Mouse (Mus musculus): ENCODE measurements around the gene Eml2. TPM values are rescaled to one million over a fixed set of nuclear protein-coding genes. Genes with fewer than 3 reads are reported as not detected.

Eml2 gene
- total RNA-seq, 1 experiment, result 29.8 TPM

GRCm38 (mm10) chr7:19230899-19231298 lies 54.7 kb downstream of the Eml2 start:
- H3K36me3 ChIP-seq (ENCODE audit: control insufficient read depth, insufficient read depth, low read length, poor library complexity, severe bottlenecking), result peaks cover 2% of the 10 kb centered on the region; the same call in 1 of the 2 replicates
- H3K4me1 ChIP-seq (ENCODE audit: control insufficient read depth in 2 of 2, insufficient read depth in 2 of 2, low read length in 2 of 2, poor library complexity in 1 of 2), result peaks cover 0 to 5% of the 10 kb centered on the region in 2 experiments; a peak in 1 of 4 replicates
- no peak overlapping the region for H3K4me3 ChIP-seq (ENCODE audit: insufficient read depth in 1 of 2, low read depth in 1 of 2, low read length in 2 of 2, poor library complexity in 1 of 2, severe bottlenecking in 1 of 2)
- in situ Hi-C loops (cut with MboI; ENCODE audit: low sequenced_read_pairs in 2 of 2, unreplicated experiment in 2 of 2), result no loop called here
- no peak overlapping the region for H3K9ac ChIP-seq (ENCODE audit: insufficient read depth, low read depth, low read length, poor library complexity, severe bottlenecking)
- TF ChIP-seq MAFK (IDR thresholded peaks at IDR 0.05; ENCODE audit: insufficient read depth, low read depth, low read length) (no peak), HCFC1 (IDR thresholded peaks at IDR 0.05; ENCODE audit: borderline replicate concordance, insufficient read depth, low read length) (no peak)
- no peak overlapping the region for H3K27ac ChIP-seq (ENCODE audit: insufficient read depth, low read depth, low read length, poor library complexity, severe bottlenecking)
- no peak for DNase-seq (ENCODE audit: low read depth, low spot score)
- H3K9me3 ChIP-seq (ENCODE audit: control insufficient read depth, insufficient read depth, low read depth, low read length), result no peaks in the 10 kb centered on the region

DNA sequence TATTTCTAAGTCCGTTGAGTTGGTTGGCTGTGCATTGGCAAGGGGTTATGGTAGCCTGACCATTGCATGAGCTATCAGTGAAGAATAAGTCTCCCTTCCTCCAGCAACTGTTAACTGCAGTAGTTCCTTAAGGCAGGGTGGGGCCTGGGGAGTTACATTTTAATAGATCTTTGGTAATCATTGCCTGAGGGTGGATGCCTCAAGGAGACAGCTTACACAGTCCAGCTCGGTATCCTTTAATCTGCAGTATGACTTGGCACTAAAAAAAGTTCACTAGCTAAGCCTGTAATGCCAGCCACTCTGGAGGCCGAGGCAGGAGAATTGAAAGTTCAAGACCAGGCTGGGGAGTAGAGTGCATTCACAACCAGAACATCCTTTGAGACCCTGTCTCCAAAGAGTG lies 55.6 kb downstream of the Eml2 start:
- Histone ChIP-seq H3K9me3 (ENCODE audit: control insufficient read depth, insufficient read depth, low read depth, low read length) (no peaks in the 10 kb centered on the region), H3K4me3 (ENCODE audit: insufficient read depth in 1 of 2, low read depth in 1 of 2, low read length in 2 of 2, poor library complexity in 1 of 2, severe bottlenecking in 1 of 2) (no peak overlapping the region), H3K27ac (ENCODE audit: insufficient read depth, low read depth, low read length, poor library complexity, severe bottlenecking) (no peak overlapping the region), H3K9ac (ENCODE audit: insufficient read depth, low read depth, low read length, poor library complexity, severe bottlenecking) (no peak overlapping the region), H3K4me1 (ENCODE audit: control insufficient read depth in 2 of 2, insufficient read depth in 2 of 2, low read length in 2 of 2, poor library complexity in 1 of 2) (peaks cover 0 to 4% of the 10 kb centered on the region in 2 experiments; a peak in 1 of 4 replicates), H3K36me3 (ENCODE audit: control insufficient read depth, insufficient read depth, low read length, poor library complexity, severe bottlenecking) (peaks cover 2% of the 10 kb centered on the region; the same call in 1 of the 2 replicates)
- TF ChIP-seq MAFK (IDR thresholded peaks at IDR 0.05; ENCODE audit: insufficient read depth, low read depth, low read length) (no peak), ZC3H11A (IDR thresholded peaks at IDR 0.05; ENCODE audit: borderline replicate concordance, low read depth, low read length) (no peak), HCFC1 (IDR thresholded peaks at IDR 0.05; ENCODE audit: borderline replicate concordance, insufficient read depth, low read length) (no peak), ZNF384 (IDR thresholded peaks at IDR 0.05; ENCODE audit: low read depth, low read length) (no peak), CHD2 (IDR thresholded peaks at IDR 0.05; ENCODE audit: low read depth, low read length) (no peak)
- in situ Hi-C loops (cut with MboI; ENCODE audit: low sequenced_read_pairs in 2 of 2, unreplicated experiment in 2 of 2), result no loop called here
- no peak for DNase-seq (ENCODE audit: low read depth, low spot score)

DNA sequence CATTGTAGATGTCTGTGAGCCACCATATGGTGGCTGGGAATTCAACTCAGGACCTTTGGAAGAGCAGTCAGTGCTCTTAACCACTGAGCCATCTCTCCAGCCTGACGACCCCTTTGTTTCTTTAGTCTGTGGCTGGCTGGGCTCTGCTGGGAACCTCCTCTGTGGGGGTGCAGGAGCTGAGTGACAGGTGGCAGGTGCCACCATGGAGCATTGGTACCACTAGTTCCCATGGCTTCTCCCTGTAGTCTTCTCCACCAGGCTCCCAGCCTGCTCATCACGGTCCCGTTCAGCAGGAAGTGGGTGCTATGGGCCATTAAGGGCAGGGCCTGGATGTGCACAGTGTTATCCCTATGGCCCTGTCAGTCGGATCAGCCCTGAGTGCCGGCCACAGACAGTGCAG lies 58.4 kb downstream of the Eml2 start:
- TF ChIP-seq MAFK (IDR thresholded peaks at IDR 0.05; ENCODE audit: insufficient read depth, low read depth, low read length) (no peak), HCFC1 (IDR thresholded peaks at IDR 0.05; ENCODE audit: borderline replicate concordance, insufficient read depth, low read length) (no peak), ZC3H11A (IDR thresholded peaks at IDR 0.05; ENCODE audit: borderline replicate concordance, low read depth, low read length) (no peak), ZNF384 (IDR thresholded peaks at IDR 0.05; ENCODE audit: low read depth, low read length) (no peak), CHD2 (IDR thresholded peaks at IDR 0.05; ENCODE audit: low read depth, low read length) (no peak)
- Histone ChIP-seq H3K27ac (ENCODE audit: insufficient read depth, low read depth, low read length, poor library complexity, severe bottlenecking) (no peak overlapping the region), H3K36me3 (ENCODE audit: control insufficient read depth, insufficient read depth, low read length, poor library complexity, severe bottlenecking) (peaks cover 2% of the 10 kb centered on the region; the same call in 1 of the 2 replicates), H3K4me3 (ENCODE audit: insufficient read depth in 1 of 2, low read depth in 1 of 2, low read length in 2 of 2, poor library complexity in 1 of 2, severe bottlenecking in 1 of 2) (no peak overlapping the region), H3K4me1 (ENCODE audit: control insufficient read depth in 2 of 2, insufficient read depth in 2 of 2, low read length in 2 of 2, poor library complexity in 1 of 2) (peaks cover 0 to 3% of the 10 kb centered on the region in 2 experiments; a peak in 1 of 4 replicates), H3K9ac (ENCODE audit: insufficient read depth, low read depth, low read length, poor library complexity, severe bottlenecking) (no peak overlapping the region), H3K9me3 (ENCODE audit: control insufficient read depth, insufficient read depth, low read depth, low read length) (no peaks in the 10 kb centered on the region)
- in situ Hi-C loops (cut with MboI; ENCODE audit: low sequenced_read_pairs in 2 of 2, unreplicated experiment in 2 of 2), result no loop called here
- DNase-seq (ENCODE audit: low read depth, low spot score), result no peak

DNA sequence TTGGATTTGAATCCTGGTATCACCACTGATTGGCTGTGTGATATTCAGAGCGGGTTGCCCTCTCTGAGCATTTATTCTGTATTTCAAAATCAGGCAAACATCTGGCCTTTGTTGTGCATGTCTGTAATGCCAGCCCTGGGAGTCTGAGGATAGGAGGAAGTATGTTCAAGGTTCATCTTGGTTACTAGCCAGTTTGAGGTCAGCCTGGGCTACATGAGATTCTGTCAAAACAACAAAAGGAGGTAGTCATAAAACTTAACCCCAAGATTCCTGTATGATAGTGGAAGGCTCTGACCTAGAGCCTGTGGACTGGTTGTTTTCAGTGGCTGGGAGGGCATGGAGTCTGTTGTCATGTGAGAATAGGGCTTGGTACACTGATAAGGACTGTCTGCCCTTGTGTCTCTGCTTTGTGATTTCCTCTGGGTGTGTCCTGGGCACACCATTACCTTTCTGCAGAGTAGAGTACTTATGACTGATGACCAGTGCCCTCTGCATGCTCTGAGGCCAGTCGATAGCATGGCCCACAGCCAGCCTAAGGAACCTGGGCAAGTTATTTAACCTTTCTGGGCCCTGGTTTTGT lies 59.0 kb downstream of the Eml2 start:
- no peak overlapping the region for H3K9ac ChIP-seq (ENCODE audit: insufficient read depth, low read depth, low read length, poor library complexity, severe bottlenecking)
- in situ Hi-C loops (cut with MboI; ENCODE audit: low sequenced_read_pairs in 2 of 2, unreplicated experiment in 2 of 2), result no loop called here
- TF ChIP-seq ZC3H11A (IDR thresholded peaks at IDR 0.05; ENCODE audit: borderline replicate concordance, low read depth, low read length) (no peak), MAFK (IDR thresholded peaks at IDR 0.05; ENCODE audit: insufficient read depth, low read depth, low read length) (no peak), HCFC1 (IDR thresholded peaks at IDR 0.05; ENCODE audit: borderline replicate concordance, insufficient read depth, low read length) (no peak), CHD2 (IDR thresholded peaks at IDR 0.05; ENCODE audit: low read depth, low read length) (no peak), ZNF384 (IDR thresholded peaks at IDR 0.05; ENCODE audit: low read depth, low read length) (no peak)
- peaks cover 2% of the 10 kb centered on the region; the same call in 1 of the 2 replicates for H3K36me3 ChIP-seq (ENCODE audit: control insufficient read depth, insufficient read depth, low read length, poor library complexity, severe bottlenecking)
- no peaks in the 10 kb centered on the region for H3K9me3 ChIP-seq (ENCODE audit: control insufficient read depth, insufficient read depth, low read depth, low read length)
- H3K4me3 ChIP-seq (ENCODE audit: insufficient read depth in 1 of 2, low read depth in 1 of 2, low read length in 2 of 2, poor library complexity in 1 of 2, severe bottlenecking in 1 of 2), result no peak overlapping the region
- H3K27ac ChIP-seq (ENCODE audit: insufficient read depth, low read depth, low read length, poor library complexity, severe bottlenecking), result no peak overlapping the region
- H3K4me1 ChIP-seq (ENCODE audit: control insufficient read depth in 2 of 2, insufficient read depth in 2 of 2, low read length in 2 of 2, poor library complexity in 1 of 2), result peaks cover 0 to 7% of the 10 kb centered on the region in 2 experiments; a peak in 2 of 4 replicates
- DNase-seq (ENCODE audit: low read depth, low spot score), result no peak
